Mouse (Mus musculus) heart, embryonic 15.5 days (tissue): Measurements from ENCODE around the gene Prrt2. TPM values are rescaled to one million over a fixed set of nuclear protein-coding genes. Genes with fewer than 3 reads are reported as not detected.

ENCODE experiments used
- ATAC-seq: fragments of 200-750 bp; cut with Nextera tagmentation; replicated peaks from 2 replicates; pipeline ENCODE4 v1.8.0; 2017; ENCODE audit warnings: low read depth, moderate TSS enrichment; ENCODE audit not compliant: insufficient number of reproducible peaks, insufficient read depth, low FRiP score
- H3K27ac ChIP-seq: fragments of 300-500 bp; sonication (generic); 2 replicates; pipeline ENCODE4 v1.5.1; 2015; ENCODE audit warnings: mild to moderate bottlenecking, inconsistent platforms
- H3K27me3 ChIP-seq: fragments of 300-500 bp; sonication (generic); 2 replicates; pipeline ENCODE4 v1.6.1; 2015; ENCODE audit warnings: inconsistent platforms
- H3K36me3 ChIP-seq: fragments of 300-500 bp; sonication (generic); 2 replicates; pipeline ENCODE4 v1.6.1; 2015; ENCODE audit warnings: mild to moderate bottlenecking, inconsistent platforms
- H3K4me1 ChIP-seq: fragments of 300-500 bp; sonication (generic); replicated peaks from 2 replicates; pipeline ENCODE4 v1.6.1; 2015; ENCODE audit warnings: inconsistent platforms
- H3K4me2 ChIP-seq: fragments of 300-500 bp; sonication (generic); 2 replicates; pipeline ENCODE4 v1.6.1; 2015; ENCODE audit warnings: inconsistent platforms, mild to moderate bottlenecking, moderate library complexity
- H3K4me3 ChIP-seq: fragments of 300-500 bp; sonication (generic); 2 replicates; pipeline ENCODE4 v1.5.1; 2015; ENCODE audit warnings: mild to moderate bottlenecking, inconsistent platforms
- H3K9ac ChIP-seq: fragments of 300-500 bp; sonication (generic); 2 replicates; pipeline ENCODE4 v1.6.1; 2015; ENCODE audit warnings: mild to moderate bottlenecking, inconsistent platforms
- H3K9me3 ChIP-seq: fragments of 300-500 bp; sonication (generic); replicated peaks from 2 replicates; pipeline ENCODE4 v1.6.1; 2016; ENCODE audit warnings: inconsistent platforms
- WGBS: fragments of 180-500 bp; shearing (Covaris S2); methylation state at CpG from one replicate; pipeline ENCODE4 v1.1.7; 2015; ENCODE audit warnings: mixed read lengths; 5-methylcytosine and 5-hydroxymethylcytosine counted together
- polyA plus RNA-seq: library from polyadenylated mRNA; unstranded; fragments of >200 nt; fragmentation: Nextera tagmentation; extraction: Ambion mirVana; gene quantifications from 2 replicates; pipeline ENCODE4 v1.2.1, GENCODE M21; 2015

Gene Prrt2
- polyA plus RNA-seq, 1 experiment from 2014 or later = 1.9 TPM

DNA sequence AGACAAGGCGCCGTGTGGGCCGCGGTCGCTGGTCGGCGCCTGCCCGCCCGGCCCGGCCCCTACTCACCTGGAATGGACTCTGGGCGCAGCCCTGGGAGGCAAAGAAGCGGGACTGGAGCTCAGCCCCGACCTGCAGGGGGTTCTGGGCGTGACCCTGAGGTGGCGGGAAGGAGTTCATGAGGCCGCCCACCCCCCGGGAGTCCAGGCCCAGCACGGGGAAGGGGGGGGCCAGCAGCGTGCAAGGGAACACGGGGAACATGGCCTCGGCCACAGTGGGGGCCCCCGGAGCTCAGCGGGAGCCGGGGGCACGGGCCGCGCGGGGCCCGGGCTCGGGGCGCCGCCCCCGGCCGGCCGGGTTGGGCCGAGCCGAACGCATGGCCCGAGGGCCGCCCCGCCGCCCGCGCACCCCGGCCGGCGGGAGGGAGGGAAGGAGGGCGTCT, 5.2 kb upstream of the Prrt2 start:
- Histone ChIP-seq H3K4me3 (peak overlapping the region; percentile 93), H3K4me1 (peaks cover 47% of the 10 kb centered on the region), H3K27me3 (no peaks in the 10 kb centered on the region), H3K9me3 (no peaks in the 10 kb centered on the region), H3K4me2 (peak overlapping the region; percentile 94), H3K36me3 (peaks cover 38% of the 10 kb centered on the region), H3K27ac (peak overlapping the region; percentile 99), H3K9ac (peak overlapping the region; percentile 99)
- peak; percentile 14 for ATAC-seq
- under 1% methylated on average over 39 of the region's 48 CpGs for WGBS

DNA sequence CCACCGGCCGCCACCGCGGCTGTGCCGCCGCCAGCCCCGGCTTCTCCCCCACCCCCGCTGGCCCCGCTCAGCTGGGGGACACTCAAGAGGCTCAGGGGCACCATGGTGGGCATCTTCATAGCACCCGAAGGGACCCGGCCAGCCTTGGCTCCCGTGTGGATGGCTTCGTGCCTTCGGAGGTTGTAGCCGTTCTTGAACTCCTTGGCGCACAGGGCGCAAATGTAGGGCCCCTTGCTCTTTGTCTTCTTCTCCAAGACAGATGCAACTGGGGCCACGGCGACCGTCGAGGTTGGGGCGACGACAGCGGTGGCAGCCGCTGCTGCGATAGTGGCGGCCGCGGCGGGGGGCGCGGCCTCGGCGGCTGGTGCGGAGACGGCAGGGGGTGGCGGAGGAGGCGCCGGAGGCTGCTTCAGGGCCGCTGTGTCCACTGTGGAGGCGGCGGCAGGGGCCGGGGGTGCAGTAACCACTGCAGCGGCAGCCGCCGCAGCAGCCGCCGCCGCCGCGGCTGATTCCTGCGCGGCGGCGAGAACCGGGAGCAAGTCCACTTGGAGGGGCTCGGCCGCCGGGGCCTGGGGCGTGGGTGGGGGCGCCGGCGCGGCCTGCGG, 4.6 kb upstream of the Prrt2 start:
- Histone ChIP-seq H3K27me3 (no peaks in the 10 kb centered on the region), H3K27ac (peak overlapping the region; percentile 99), H3K36me3 (peaks cover 35% of the 10 kb centered on the region), H3K4me2 (peak overlapping the region; percentile 94), H3K4me3 (peak overlapping the region; percentile 93), H3K9ac (peak overlapping the region; percentile 99), H3K4me1 (peaks cover 53% of the 10 kb centered on the region), H3K9me3 (no peaks in the 10 kb centered on the region)
- WGBS = under 1% methylated on average over 44 of the region's 65 CpGs
- ATAC-seq = no peak

DNA sequence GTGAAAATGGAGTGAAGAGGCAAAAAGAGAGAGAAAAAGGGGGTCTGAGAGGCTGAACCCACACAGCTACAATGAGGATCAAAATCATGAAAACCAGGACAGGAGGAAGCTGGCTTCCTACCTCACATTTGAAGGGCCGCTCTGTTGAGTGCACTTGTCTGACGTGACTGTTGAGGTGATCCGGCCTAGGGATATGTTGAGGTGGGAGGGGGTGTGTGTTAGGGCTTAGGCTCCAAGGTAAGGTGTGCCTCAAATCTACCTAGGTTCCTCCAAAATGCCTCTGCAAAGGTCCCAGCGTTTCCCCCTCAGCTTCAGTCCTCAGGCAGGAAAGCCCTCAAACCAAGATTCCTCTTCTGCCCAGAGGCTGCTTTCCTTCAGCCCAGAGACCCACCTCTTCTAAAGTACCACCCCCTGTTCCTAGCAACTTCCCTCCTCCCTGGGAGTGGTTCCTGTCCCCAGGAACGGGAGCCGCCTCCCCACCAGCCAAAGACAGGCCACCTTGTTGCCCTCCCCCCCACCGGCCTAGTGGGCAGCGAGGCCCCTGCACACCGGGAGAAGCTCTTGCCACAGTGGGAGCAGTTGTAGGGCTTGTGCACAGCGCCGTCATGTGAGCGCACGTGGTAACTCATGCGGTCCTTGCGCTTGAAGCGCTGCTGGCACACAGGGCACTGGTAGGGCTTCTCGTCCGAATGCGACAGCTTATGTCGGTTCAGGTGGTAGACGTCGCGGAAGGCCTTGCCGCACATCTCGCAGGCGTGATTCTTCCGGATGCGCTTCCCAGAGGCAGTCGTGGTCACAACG, 3.9 kb upstream of the Prrt2 start:
- peaks cover 29% of the 10 kb centered on the region for H3K36me3 ChIP-seq
- peak overlapping the region; percentile 93 for H3K4me3 ChIP-seq
- peak; percentile 7; the same call in 1 of the 2 replicates for ATAC-seq
- peak overlapping the region; percentile 99 for H3K27ac ChIP-seq
- H3K27me3 ChIP-seq = no peaks in the 10 kb centered on the region
- 1% methylated on average over 30 of the region's 30 CpGs for WGBS
- no peaks in the 10 kb centered on the region for H3K9me3 ChIP-seq
- H3K4me1 ChIP-seq = peaks cover 60% of the 10 kb centered on the region
- peak overlapping the region; percentile 99 for H3K9ac ChIP-seq
- H3K4me2 ChIP-seq = peak overlapping the region; percentile 94

DNA sequence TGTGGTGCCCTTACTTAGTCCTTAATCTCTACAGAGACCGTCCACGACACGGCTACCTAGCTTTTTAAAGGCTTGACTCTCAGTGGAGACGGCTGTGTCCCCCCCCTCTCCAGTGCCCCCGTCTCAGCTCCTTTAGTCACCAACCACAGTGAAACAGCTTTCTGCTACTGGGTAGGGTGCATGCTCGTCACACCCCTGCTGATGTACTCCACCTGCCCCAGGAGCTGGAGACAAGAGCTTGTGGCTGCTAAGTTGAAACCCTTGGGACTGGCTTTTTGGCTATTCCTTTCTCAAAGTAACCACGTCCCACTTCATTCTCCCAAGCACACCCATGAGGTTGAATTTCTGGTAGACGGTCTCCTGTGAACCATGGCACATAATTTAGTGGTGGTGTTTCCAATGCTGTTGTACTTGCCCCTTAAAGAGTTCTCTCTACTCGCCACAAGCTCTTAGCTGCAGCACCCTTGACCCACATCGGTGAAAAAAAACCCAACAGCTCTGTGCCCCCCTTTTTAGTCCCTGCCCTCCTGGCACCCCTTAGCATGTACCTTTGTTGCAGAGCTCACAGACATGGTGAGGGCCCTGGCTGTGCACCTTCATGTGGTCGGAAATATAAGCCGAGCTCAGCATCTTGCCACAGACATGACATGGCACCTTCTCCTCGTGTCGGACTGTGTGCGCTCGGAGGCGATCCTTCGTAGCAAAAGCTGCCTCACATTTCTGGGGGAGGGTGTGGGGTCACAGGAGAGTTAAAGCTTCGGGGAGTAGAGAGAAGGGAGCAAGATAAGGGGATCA, 3.1 kb upstream of the Prrt2 start:
- 19% methylated on average over 19 of the region's 19 CpGs for WGBS

DNA sequence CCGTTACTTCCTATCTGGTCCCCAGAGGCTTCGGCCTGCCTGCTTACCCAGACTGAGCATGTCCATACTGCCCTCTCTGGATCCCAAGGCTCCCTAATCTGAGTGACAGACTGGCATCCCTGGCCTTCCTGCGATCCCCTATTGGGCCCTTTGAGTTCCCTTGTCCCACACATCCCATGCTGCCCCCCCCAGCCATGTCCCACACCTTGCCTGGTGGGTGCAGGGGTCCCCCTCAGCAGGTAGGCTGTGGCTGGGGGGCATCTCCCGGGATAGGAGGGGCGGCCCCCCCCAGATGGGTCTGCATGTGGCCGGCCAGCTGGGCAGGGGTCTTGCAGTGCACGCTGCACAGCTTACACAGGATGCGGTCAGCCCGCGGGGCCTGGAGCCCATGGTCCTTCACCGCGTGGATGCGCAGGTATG, 2.3 kb upstream of the Prrt2 start:
- Histone ChIP-seq H3K9me3 (no peaks in the 10 kb centered on the region), H3K4me2 (peak overlapping the region; percentile 94), H3K4me3 (peak overlapping the region; percentile 93), H3K36me3 (peaks cover 20% of the 10 kb centered on the region), H3K9ac (peak overlapping the region; percentile 99), H3K27me3 (no peaks in the 10 kb centered on the region), H3K4me1 (peaks cover 67% of the 10 kb centered on the region), H3K27ac (peak overlapping the region; percentile 48; the same call in 1 of the 2 replicates)
- 75% methylated on average over 13 of the region's 13 CpGs for WGBS
- ATAC-seq = no peak

More for the DNA sequence above, 3.1 kb upstream of the Prrt2 start:
- Histone ChIP-seq H3K4me3 (peak overlapping the region; percentile 93), H3K4me1 (peaks cover 67% of the 10 kb centered on the region), H3K27me3 (no peaks in the 10 kb centered on the region), H3K36me3 (peaks cover 24% of the 10 kb centered on the region), H3K9me3 (no peaks in the 10 kb centered on the region), H3K9ac (peak overlapping the region; percentile 99), H3K4me2 (peak overlapping the region; percentile 94), H3K27ac (peak overlapping the region; percentile 99)
- ATAC-seq = no peak

DNA sequence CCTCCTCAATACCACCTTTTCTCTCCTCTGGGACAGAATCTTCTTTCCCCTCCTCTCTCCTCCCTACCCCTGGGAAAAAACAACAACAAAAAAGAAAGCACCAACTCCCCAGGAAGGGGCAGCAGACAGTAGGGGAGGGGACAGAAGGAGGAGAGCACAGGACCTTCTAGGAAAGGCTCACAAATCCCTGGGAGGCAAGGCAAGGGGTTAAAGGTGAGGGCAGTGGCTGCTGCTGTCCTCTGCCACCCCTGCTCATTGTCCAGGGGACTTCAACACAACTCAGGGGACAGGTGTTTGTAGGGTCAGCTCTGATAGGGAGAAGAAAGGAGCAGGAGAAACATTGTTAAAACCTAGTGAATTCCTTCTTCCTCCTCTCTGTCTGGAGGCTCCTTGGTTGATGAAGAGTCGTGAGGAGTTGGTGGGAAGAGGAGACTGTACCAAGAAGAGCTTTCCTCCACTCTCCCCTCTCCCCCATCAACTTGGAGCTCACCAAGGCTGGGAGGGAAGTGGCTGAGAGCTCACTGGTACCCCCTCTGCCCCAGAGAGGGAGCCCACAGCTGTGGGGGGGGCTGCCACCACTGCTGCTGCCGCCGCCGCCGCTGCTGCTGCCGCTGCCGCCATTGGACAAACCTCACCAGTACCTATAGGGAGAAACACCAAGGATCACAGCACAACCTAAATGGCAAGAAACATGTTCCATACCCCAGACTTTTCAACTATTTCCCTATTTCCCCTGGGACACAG, 1.7 kb upstream of the Prrt2 start:
- WGBS = 84% methylated on average over 7 of the region's 7 CpGs
- H3K4me3 ChIP-seq = peak overlapping the region; percentile 93
- H3K4me1 ChIP-seq = peaks cover 64% of the 10 kb centered on the region
- H3K27ac ChIP-seq = peak overlapping the region; percentile 48; the same call in 1 of the 2 replicates
- peak overlapping the region; percentile 94 for H3K4me2 ChIP-seq
- ATAC-seq = no peak
- no peaks in the 10 kb centered on the region for H3K9me3 ChIP-seq
- peaks cover 20% of the 10 kb centered on the region for H3K36me3 ChIP-seq
- peak overlapping the region; percentile 99; the same call in 1 of the 2 replicates for H3K9ac ChIP-seq
- no peaks in the 10 kb centered on the region for H3K27me3 ChIP-seq

DNA sequence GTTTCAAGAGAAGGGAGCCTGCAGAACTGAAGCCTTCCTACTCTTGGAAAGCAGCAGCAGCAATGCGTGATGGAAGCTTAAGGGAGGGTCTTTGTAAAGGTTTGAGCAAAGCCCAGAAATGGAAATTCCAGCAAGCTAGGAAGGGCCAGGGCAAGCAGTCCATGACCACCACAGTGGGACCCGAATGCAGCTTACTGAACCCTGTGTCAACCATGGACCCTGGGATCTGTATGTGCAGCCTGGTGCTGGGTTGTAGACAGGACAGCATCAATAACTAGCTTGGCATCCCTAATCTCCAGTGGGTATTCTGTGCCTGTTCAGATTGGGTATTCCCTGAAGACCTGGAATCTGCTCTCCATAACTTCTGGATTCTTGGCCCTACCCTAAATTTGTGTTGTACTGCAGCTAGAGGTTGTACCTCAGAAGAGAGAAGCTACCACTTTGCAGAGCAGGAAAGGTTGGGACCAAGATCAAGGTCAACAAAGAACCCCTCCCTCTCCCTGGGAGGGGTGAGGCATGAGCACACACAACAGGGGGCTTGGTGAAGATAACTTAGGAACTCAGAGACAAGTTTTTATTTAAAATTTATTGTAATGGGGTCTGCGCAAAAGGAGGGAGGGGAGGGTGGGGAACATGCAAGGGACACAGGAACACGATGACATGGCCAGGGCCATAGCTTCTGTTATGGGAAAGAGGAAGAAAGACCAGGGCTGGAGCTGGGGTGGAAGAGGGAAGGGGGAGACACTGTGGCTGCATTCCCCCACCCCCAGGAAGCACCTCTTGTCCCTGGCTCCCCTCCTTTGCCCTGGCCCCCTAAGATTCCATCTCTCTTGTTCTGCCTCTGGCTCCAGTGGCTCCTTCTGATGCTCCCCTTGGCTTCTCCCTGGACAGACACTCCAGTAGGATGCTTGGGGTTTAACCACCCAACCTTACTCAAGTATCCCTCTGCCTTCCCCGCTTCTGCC, 834 bp upstream of the Prrt2 start:
- peak overlapping the region; percentile 82 for H3K4me2 ChIP-seq
- H3K27ac ChIP-seq = peak overlapping the region; percentile 44
- H3K27me3 ChIP-seq = no peaks in the 10 kb centered on the region
- peak overlapping the region; percentile 53 for H3K4me3 ChIP-seq
- WGBS = 49% methylated on average over 5 of the region's 5 CpGs
- ATAC-seq = no peak
- H3K4me1 ChIP-seq = peaks cover 66% of the 10 kb centered on the region
- H3K9me3 ChIP-seq = no peaks in the 10 kb centered on the region
- peaks cover 20% of the 10 kb centered on the region for H3K36me3 ChIP-seq
- peak overlapping the region; percentile 66 for H3K9ac ChIP-seq

DNA sequence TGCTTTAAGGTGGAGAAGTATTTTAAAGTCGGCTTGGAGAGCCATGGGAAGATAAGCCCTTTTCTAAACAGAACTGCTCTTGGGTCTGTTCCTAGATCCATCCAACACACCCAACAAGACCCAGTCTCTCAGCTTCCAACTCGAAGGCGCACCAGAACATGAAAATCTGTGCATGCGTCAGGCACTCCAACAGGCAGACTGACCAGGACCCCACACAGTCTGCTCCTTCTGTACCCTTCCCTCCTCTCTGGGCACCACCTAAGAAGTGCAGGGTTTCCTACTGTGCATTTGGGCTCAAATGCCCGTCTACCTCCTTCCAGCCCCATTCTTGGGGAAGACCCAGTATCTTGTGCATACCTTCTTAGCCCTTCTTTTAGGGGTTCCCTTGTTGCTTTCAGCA, 520 bp downstream of the Prrt2 start:
- Histone ChIP-seq H3K9ac (peak overlapping the region; percentile 66), H3K4me3 (peak overlapping the region; percentile 53), H3K27ac (peak overlapping the region; percentile 44; the same call in 1 of the 2 replicates), H3K4me2 (peak overlapping the region; percentile 82), H3K27me3 (no peaks in the 10 kb centered on the region), H3K36me3 (peaks cover 20% of the 10 kb centered on the region), H3K9me3 (no peaks in the 10 kb centered on the region), H3K4me1 (peaks cover 74% of the 10 kb centered on the region)
- WGBS = 49% methylated on average over 5 of the region's 5 CpGs
- no peak for ATAC-seq

DNA sequence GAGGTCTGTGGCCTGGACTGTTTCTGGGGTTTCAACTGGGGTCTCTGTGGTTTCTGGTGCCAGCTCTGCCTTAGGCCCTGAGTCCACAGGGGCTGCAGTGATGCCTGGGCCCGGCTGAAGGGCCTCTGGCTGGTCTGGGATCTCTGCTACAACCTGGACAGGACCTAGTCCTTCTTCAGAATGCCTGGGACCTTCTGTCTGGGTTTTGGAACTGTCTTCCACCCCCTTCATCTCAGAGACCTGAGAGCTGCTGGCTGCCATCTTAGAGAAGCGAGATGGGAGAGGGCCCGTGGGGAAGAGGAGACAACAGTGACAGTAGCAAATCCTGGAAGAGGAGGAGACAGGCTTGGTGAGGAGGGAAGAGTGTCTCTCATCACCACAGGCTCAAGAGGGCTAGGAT, 980 bp downstream of the Prrt2 start:
- H3K9ac ChIP-seq = no peak overlapping the region
- peaks cover 77% of the 10 kb centered on the region for H3K4me1 ChIP-seq
- ATAC-seq = no peak
- 74% methylated on average over 3 of the region's 3 CpGs for WGBS
- peak overlapping the region; percentile 53 for H3K4me3 ChIP-seq
- H3K27me3 ChIP-seq = no peaks in the 10 kb centered on the region
- H3K4me2 ChIP-seq = peak overlapping the region; percentile 82
- H3K27ac ChIP-seq = peak overlapping the region; percentile 44; the same call in 1 of the 2 replicates
- peaks cover 22% of the 10 kb centered on the region for H3K36me3 ChIP-seq
- H3K9me3 ChIP-seq = no peaks in the 10 kb centered on the region
